15 mouse cellular contexts compared by ENCODE assay signal in genomic region chr14:120341912-120342311, GRCm38 (mm10).
DNase-seq lines count a peak whose midpoint lies in the region; ATAC-seq lines count a peak whose summit lies in the region.
"Had no signal": no experiment of that assay in that cellular context is flagged by ENCODE, and none has a peak within 500 bp of the region (broad histone marks: within the 10 kb centered on the region; RNA-seq: fewer than 3 reads in every experiment).

No protein-coding gene starts in this region.

- H3K9me3 ChIP-seq in heart, embryonic 12.5 days (replicated peaks) = peaks cover 6% of the 10 kb centered on the region; the same call in 1 of the 2 replicates
- H3K9me3 ChIP-seq: megakaryocyte, embryonic 14.5 days had no signal

- WGBS in heart, embryonic 12.5 days = 72% methylated on average over 6 of the region's 6 CpGs

- peaks cover 28% of the 10 kb centered on the region for H3K36me3 ChIP-seq in heart, embryonic 12.5 days

- no peak overlapping the region for H3K4me2 ChIP-seq in heart, embryonic 12.5 days

- peaks cover 33% of the 10 kb centered on the region for H3K4me1 ChIP-seq in heart, embryonic 12.5 days (replicated peaks)

- no peak overlapping the region for H3K9ac ChIP-seq in heart, embryonic 12.5 days

- ATAC-seq in heart, embryonic 12.5 days (ENCODE audit: insufficient number of reproducible peaks, low FRiP score) = no peak
- ATAC-seq: CD4-positive, CD25-positive, alpha-beta regulatory T cell, adult 4 months had no signal

- peak; percentile 67 to 77 for DNase-seq in heart, adult 18-20 months
- DNase-seq in testis, postnatal 10 days (ENCODE audit: low spot score) = peak; percentile 16
- DNase-seq in testis, postnatal 14 days (ENCODE audit: low spot score) = no peak
- peak; percentile 53 for DNase-seq in lung, postnatal 14 days
- no peak for DNase-seq in right cerebral cortex, postnatal 4 days
- no peak for DNase-seq in spleen, adult 12 weeks (ENCODE audit: low spot score)
- DNase-seq in left cerebral cortex, adult 8-10 months (ENCODE audit: low spot score in 2 of 2) = no peak
- DNase-seq: adrenal gland, postnatal 25 days; cerebellum, adult 11 months; layer of hippocampus, adult 9-11 months; liver; thymus, postnatal 4 days had no signal

- no peak overlapping the region for H3K27ac ChIP-seq in heart, embryonic 12.5 days (ENCODE audit: poor library complexity, severe bottlenecking)

- no peak overlapping the region for H3K4me3 ChIP-seq in heart, embryonic 12.5 days
- H3K4me3 ChIP-seq: megakaryocyte, embryonic 14.5 days had no signal

- H3K27me3 ChIP-seq in heart, embryonic 12.5 days (replicated peaks) = no peaks in the 10 kb centered on the region
- H3K27me3 ChIP-seq: megakaryocyte, embryonic 14.5 days had no signal

Comparison
In these comparisons a context has a peak if more than half of its experiments do, and no peak if none do; other contexts are left out.
1. DNase-seq: peak in heart, adult 18-20 months (2 of 2), testis, postnatal 10 days (single experiment) and lung, postnatal 14 days (single experiment); none in testis, postnatal 14 days (single experiment), right cerebral cortex, postnatal 4 days (single experiment), spleen, adult 12 weeks (single experiment) and left cerebral cortex, adult 8-10 months (0 of 2).